Mouse (Mus musculus): ENCODE results near the gene Zbtb42.

DNA sequence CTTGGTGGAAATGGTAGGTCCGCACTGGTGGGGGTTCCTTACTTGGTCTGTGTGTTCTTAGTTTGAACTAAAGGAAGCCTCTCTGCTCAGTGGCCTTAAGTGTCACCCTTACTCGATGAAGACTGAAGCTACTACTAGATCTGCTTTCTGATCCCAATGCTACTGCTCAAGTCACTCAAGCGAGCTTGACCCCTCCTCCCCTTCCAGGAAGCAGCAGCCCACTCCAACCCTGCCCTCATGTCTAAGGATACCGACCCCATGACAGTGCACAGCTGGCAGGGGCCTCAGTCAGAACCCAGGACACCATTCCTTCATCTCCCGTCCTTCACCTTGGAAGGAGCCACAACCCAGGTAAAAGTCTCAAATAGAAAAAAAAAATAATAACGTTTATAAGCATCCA is 41.6 kb downstream of the Zbtb42 start, which contains the start of gene Cep170b:
- TF ChIP-seq CTCF (IDR thresholded peaks at IDR 0.05; ENCODE audit: extremely low read depth, insufficient read length, insufficient replicate concordance, low read depth, low read length) (no peak), POLR2A (IDR thresholded peaks at IDR 0.05; ENCODE audit: low read depth, low read length) (no peak)

All from small intestine, adult 2 months (tissue).